Mouse (Mus musculus) stomach, embryonic 14.5 days (tissue): ENCODE data around the gene Cerk. TPM values are rescaled to one million over a fixed set of nuclear protein-coding genes. Genes with fewer than 3 reads are reported as not detected.
"Not testable (repeated sequence)": the region's sequence is repeated elsewhere in the genome, so short reads cannot be mapped to it uniquely, and the experiment has no call there.

Experiments
- ATAC-seq: fragments of 200-750 bp; cut with Nextera tagmentation; 2 replicates; pipeline ENCODE4 v1.8.0; 2017; ENCODE audit warnings: low read depth, moderate TSS enrichment; ENCODE audit not compliant: insufficient number of reproducible peaks, insufficient read depth, low FRiP score
- H3K27ac ChIP-seq: fragments of 300-500 bp; sonication (generic); 2 replicates; pipeline ENCODE4 v1.5.1; 2014; ENCODE audit warnings: mild to moderate bottlenecking, low read length, moderate library complexity, mixed read lengths
- H3K27me3 ChIP-seq: fragments of 300-500 bp; sonication (generic); 2 replicates; pipeline ENCODE4 v1.6.1; 2014; ENCODE audit warnings: low read length, control low read depth, mixed read lengths; ENCODE audit not compliant: control insufficient read depth, insufficient read depth
- H3K36me3 ChIP-seq: fragments of 300-500 bp; sonication (generic); 2 replicates; pipeline ENCODE4 v1.6.1; 2014; ENCODE audit warnings: mild to moderate bottlenecking, control low read depth, low read length, moderate library complexity, mixed read lengths; ENCODE audit not compliant: control insufficient read depth, insufficient read depth
- H3K4me1 ChIP-seq: fragments of 300-500 bp; sonication (generic); 2 replicates; pipeline ENCODE4 v1.6.1; 2014; ENCODE audit warnings: low read length, control low read depth, mixed read lengths; ENCODE audit not compliant: control insufficient read depth, insufficient read depth
- H3K4me2 ChIP-seq: fragments of 300-500 bp; sonication (generic); replicated peaks from 2 replicates; pipeline ENCODE4 v1.6.1; 2014; ENCODE audit warnings: low read depth, low read length, control low read depth
- H3K4me3 ChIP-seq: fragments of 300-500 bp; sonication (generic); 2 replicates; pipeline ENCODE4 v1.5.1; 2014; ENCODE audit warnings: low read depth, low read length, control low read depth
- H3K9ac ChIP-seq: fragments of 300-500 bp; sonication (generic); replicated peaks from 2 replicates; pipeline ENCODE4 v1.6.1; 2014; ENCODE audit warnings: low read depth, mild to moderate bottlenecking, control low read depth, low read length, moderate library complexity, mixed read lengths
- H3K9me3 ChIP-seq: fragments of 300-500 bp; sonication (generic); 2 replicates; pipeline ENCODE4 v1.6.1; 2016; ENCODE audit warnings: low read depth, low read length, control low read depth; ENCODE audit not compliant: control insufficient read depth
- WGBS: fragments of 180-500 bp; shearing (Covaris S2); extraction: QIAGEN DNeasy Blood & Tissue Kit; methylation state at CpG from one replicate; pipeline ENCODE4 v1.1.7; 2014; 5-methylcytosine and 5-hydroxymethylcytosine counted together
- polyA plus RNA-seq: library from polyadenylated mRNA; unstranded; fragments of >200 nt; fragmentation: Nextera tagmentation; extraction: Ambion mirVana; gene quantifications from 2 replicates; pipeline ENCODE4 v1.2.1, GENCODE M21; 2014

The Cerk gene
- polyA plus RNA-seq, 1 experiment from 2014 or later = 10.3 TPM

GRCm38 (mm10) chr15:86182646-86183045 lies 3.3 kb downstream of the Cerk start:
- WGBS = 53% methylated on average over 13 of the region's 13 CpGs
- no peaks in the 10 kb centered on the region for H3K27me3 ChIP-seq
- no peak for ATAC-seq
- no peak overlapping the region for H3K4me2 ChIP-seq
- peaks cover 26% of the 10 kb centered on the region for H3K4me1 ChIP-seq
- H3K9me3 ChIP-seq = no peaks in the 10 kb centered on the region
- H3K36me3 ChIP-seq = no peaks in the 10 kb centered on the region
- no peak overlapping the region for H3K9ac ChIP-seq
- H3K4me3 ChIP-seq = no peak overlapping the region
- H3K27ac ChIP-seq = no peak overlapping the region

DNA sequence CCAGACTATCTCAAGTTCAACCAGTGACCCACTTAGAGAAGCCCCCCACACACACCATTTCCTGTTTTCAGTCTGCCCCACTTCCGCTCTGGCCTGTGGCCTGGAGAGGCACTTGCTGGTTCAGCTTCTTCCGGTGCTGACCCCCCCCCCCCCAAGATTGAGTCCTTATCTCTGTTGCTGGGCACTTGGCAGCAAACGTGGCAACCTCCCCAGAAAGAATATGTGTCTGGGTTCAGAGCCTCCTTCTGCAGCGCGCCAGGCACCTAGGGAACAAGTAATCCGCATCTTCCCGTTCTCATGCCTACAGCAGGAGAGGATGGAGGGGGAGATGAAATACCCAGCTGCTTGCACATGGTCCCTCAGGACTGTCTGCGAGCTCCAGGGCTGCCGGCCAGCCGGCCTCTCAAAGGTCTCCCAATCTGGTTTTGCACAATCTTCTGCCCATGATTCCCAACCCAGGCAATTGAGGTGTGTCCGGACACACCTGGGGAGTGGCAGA lies 4.0 kb downstream of the Cerk start:
- Histone ChIP-seq H3K27me3 (no peaks in the 10 kb centered on the region), H3K9me3 (no peaks in the 10 kb centered on the region), H3K4me3 (no peak overlapping the region), H3K4me1 (peaks cover 26% of the 10 kb centered on the region), H3K27ac (peak overlapping the region; percentile 39; the same call in 1 of the 2 replicates), H3K36me3 (no peaks in the 10 kb centered on the region), H3K9ac (no peak overlapping the region), H3K4me2 (no peak overlapping the region)
- 35% methylated on average over 11 of the region's 11 CpGs for WGBS
- no peak for ATAC-seq

DNA sequence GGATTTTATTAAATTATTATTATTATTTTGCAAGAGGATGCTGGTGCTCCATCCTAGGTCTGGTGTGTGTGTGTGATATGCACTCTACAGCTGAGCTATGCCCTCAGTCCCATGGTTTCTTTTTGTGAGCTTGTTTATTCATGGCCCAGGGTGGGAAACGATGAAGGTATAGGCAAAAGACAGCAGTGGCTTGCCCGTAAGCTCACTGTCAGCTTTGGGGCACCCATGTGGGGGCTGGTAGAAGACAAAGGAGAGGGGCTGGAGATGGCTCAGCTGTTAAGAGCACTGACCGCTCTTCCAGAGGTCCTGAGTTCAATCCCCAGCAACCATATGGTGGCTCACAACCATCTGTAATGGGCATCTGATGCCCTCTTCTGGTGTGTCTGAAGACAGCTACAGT lies 4.6 kb downstream of the Cerk start:
- H3K9ac ChIP-seq, H3K4me2 ChIP-seq, H3K27ac ChIP-seq, H3K36me3 ChIP-seq, H3K27me3 ChIP-seq, H3K9me3 ChIP-seq, ATAC-seq, H3K4me3 ChIP-seq: not testable (repeated sequence)
- H3K4me1 ChIP-seq = peaks cover 24% of the 10 kb centered on the region
- 86% methylated on average over 3 of the region's 3 CpGs for whole genome bisulfite sequencing

GRCm38 (mm10) chr15:86180427-86180826 lies 5.5 kb downstream of the Cerk start:
- no peak for ATAC-seq
- 61% methylated on average over 4 of the region's 4 CpGs for WGBS

DNA sequence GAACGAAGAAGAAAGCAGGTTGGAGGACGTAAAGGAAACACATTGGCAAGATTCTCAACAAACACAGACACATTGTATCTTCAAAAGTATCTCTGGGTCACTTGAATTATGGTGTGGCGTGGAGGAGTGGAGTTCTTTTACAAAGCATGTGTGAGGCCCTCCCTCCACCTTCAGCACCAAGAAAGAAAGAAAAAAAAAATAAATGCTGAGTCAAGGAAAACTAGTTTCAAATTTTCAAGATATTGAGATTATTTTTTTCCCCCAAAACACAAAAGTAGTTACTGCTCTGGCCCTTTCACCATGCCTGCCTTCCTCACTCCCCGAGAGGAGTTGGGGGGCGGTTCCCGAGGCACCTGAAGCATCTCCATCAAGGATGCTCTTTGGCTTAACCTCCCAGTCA lies 7.3 kb downstream of the Cerk start:
- Histone ChIP-seq H3K9ac (no peak overlapping the region), H3K27me3 (no peaks in the 10 kb centered on the region), H3K9me3 (no peaks in the 10 kb centered on the region), H3K4me3 (no peak overlapping the region), H3K36me3 (no peaks in the 10 kb centered on the region), H3K4me2 (no peak overlapping the region), H3K4me1 (peaks cover 18% of the 10 kb centered on the region; the same call in 1 of the 2 replicates), H3K27ac (no peak overlapping the region)
- WGBS = 89% methylated on average over 6 of the region's 6 CpGs
- ATAC-seq = no peak

More at GRCm38 (mm10) chr15:86180427-86180826, 5.5 kb downstream of the Cerk start:
- H3K36me3 ChIP-seq = no peaks in the 10 kb centered on the region
- H3K27ac ChIP-seq = no peak overlapping the region
- H3K4me1 ChIP-seq = peaks cover 19% of the 10 kb centered on the region
- H3K4me2 ChIP-seq = no peak overlapping the region
- no peak overlapping the region for H3K4me3 ChIP-seq
- H3K27me3 ChIP-seq = no peaks in the 10 kb centered on the region
- H3K9me3 ChIP-seq = no peaks in the 10 kb centered on the region
- H3K9ac ChIP-seq = no peak overlapping the region

DNA sequence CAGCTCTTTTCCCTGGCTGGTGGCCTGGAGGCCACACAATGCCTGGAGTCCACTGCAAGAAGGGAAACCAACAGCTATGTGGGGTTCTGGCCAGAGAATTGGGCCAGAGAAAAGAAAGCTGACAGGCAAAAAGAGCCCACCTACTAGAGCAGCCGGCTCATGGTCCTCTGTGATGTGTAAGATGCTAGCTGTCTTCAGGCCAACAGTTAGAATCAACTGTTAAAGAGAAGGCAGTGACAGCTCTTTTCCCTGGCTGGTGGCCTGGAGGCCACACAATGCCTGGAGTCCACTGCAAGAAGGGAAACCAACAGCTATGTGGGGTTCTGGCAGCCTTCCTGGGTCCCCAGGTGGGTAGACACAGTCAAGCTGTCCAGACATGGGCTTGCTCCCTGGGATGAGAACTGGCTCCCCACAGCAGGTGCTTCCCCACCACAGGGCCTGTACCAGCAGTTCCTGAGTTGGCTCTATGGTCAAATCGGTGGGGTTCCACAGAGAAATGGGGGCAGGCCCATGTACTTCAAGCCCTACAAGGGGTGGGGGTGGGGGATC lies 8.2 kb downstream of the Cerk start:
- 95% methylated on average over 1 of the region's 2 CpGs for WGBS
- not testable (repeated sequence) for H3K4me2 ChIP-seq, H3K27ac ChIP-seq, H3K9me3 ChIP-seq, H3K27me3 ChIP-seq, H3K4me3 ChIP-seq, H3K9ac ChIP-seq, H3K36me3 ChIP-seq, ATAC-seq
- peaks cover 18% of the 10 kb centered on the region; the same call in 1 of the 2 replicates for H3K4me1 ChIP-seq

GRCm38 (mm10) chr15:86176771-86177702 lies 8.9 kb downstream of the Cerk start:
- Histone ChIP-seq H3K4me1 (peaks cover 12% of the 10 kb centered on the region; the same call in 1 of the 2 replicates), H3K27me3 (no peaks in the 10 kb centered on the region), H3K36me3 (no peaks in the 10 kb centered on the region), H3K4me2 (no peak overlapping the region), H3K9ac (no peak overlapping the region), H3K4me3 (no peak overlapping the region), H3K27ac (no peak overlapping the region), H3K9me3 (no peaks in the 10 kb centered on the region)
- 72% methylated on average over 21 of the region's 22 CpGs for WGBS
- ATAC-seq = no peak

GRCm38 (mm10) chr15:86176166-86176565 lies 9.8 kb downstream of the Cerk start:
- peaks cover 8% of the 10 kb centered on the region; the same call in 1 of the 2 replicates for H3K4me1 ChIP-seq
- no peak overlapping the region for H3K27ac ChIP-seq
- no peak for ATAC-seq
- no peak overlapping the region for H3K4me2 ChIP-seq
- H3K9me3 ChIP-seq = no peaks in the 10 kb centered on the region
- H3K36me3 ChIP-seq = no peaks in the 10 kb centered on the region
- H3K4me3 ChIP-seq = no peak overlapping the region
- 78% methylated on average over 10 of the region's 10 CpGs for WGBS
- no peaks in the 10 kb centered on the region for H3K27me3 ChIP-seq
- H3K9ac ChIP-seq = no peak overlapping the region
